Comparison of ENCODE assay signal across 13 mouse cellular contexts in the genomic region with DNA sequence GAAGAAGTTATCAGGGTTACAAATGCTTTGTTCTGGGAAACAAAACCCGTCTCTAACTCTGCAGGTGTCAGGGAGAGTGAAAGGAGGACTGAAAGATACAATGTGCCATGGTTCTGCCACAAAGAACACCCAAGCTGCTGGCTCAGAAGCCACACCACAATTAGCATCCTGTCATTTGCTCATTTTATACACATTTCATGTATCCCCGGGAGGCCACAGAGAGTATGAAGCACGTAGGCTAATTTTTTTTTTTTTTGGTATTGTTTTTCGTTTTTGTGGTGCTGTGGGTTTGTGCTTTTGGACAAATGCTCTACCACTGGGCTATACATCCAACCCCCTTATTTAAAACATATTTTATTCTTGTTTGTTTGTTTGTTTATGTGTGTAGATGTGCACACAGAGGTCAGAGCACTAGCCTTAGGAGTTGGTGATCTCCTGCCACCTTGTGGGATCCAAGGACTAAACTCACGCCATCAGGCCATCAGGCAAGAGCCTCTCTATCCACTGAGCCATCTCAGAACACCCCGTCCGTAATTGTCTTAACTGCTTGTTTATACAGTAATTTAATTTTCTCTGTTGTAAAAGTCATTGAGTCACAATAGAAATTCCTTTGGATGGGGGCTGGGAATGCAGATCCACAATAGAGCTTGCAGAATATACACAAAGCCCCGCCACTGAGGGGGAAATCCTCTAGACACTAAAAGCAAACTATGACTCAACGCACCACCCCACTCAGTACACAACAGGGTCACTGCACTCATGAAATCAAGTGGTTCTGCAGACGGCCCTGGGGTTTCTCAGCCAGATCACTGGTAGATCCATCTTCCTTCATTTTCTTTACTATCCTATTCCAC. TPM values are rescaled to one million over a fixed set of nuclear protein-coding genes. Genes with fewer than 3 reads are reported as not detected.
DNase-seq lines count a peak whose midpoint lies in the region; ATAC-seq lines count a peak whose summit lies in the region.
"Had no signal": no experiment of that assay in that cellular context is flagged by ENCODE, and none has a peak within 500 bp of the region (broad histone marks: within the 10 kb centered on the region; RNA-seq: fewer than 3 reads in every experiment).

No protein-coding gene starts in this region.

- peaks cover 36% of the 10 kb centered on the region for H3K4me1 ChIP-seq in kidney, embryonic 16.5 days (ENCODE audit: insufficient read depth, low read length)
- peaks cover 29% of the 10 kb centered on the region for H3K4me1 ChIP-seq in heart, embryonic 10.5 days
- H3K4me1 ChIP-seq: stomach, embryonic 15.5 days had no signal

- DNase-seq in kidney, postnatal 36 days, result no peak
- DNase-seq in 416B (ENCODE audit: low read depth), result peak; percentile 41
- DNase-seq in ZHBTc4 (ENCODE audit: low read depth, low spot score), result peak; percentile 30
- peak; percentile 54 for DNase-seq in lung, postnatal 36 days
- no peak for DNase-seq in cerebellum, postnatal 25 days
- no peak for DNase-seq in heart, embryonic 10.5 days (ENCODE audit: low spot score)
- no peak for DNase-seq in kidney, adult 11 months
- DNase-seq: adrenal gland, postnatal 25 days; cerebellum, adult 11-12 months had no signal

- no peak for ATAC-seq in kidney, embryonic 16.5 days (ENCODE audit: low FRiP score, low TSS enrichment)
- ATAC-seq: hindbrain, postnatal 0 days had no signal

- H3K4me2 ChIP-seq in kidney, embryonic 16.5 days (replicated peaks; ENCODE audit: low read depth, low read length), result no peak overlapping the region
- H3K4me2 ChIP-seq: liver, embryonic 11.5 days; stomach, embryonic 15.5 days had no signal

- peaks cover 4% of the 10 kb centered on the region; the same call in 1 of the 2 replicates for H3K9me3 ChIP-seq in kidney, embryonic 16.5 days (ENCODE audit: low read length)
- no peaks in the 10 kb centered on the region for H3K9me3 ChIP-seq in heart, embryonic 10.5 days
- H3K9me3 ChIP-seq: stomach, embryonic 15.5 days had no signal

- H3K4me3 ChIP-seq in kidney, embryonic 16.5 days (ENCODE audit: low read length), result no peak overlapping the region
- no peak overlapping the region for H3K4me3 ChIP-seq in heart, embryonic 10.5 days
- H3K4me3 ChIP-seq: stomach, embryonic 15.5 days had no signal

- H3K9ac ChIP-seq in kidney, embryonic 16.5 days (replicated peaks; ENCODE audit: low read length), result no peak overlapping the region
- H3K9ac ChIP-seq: stomach, embryonic 15.5 days had no signal

- WGBS in kidney, embryonic 16.5 days, result 50% methylated on average over 10 of the region's 10 CpGs
- WGBS in heart, embryonic 10.5 days, result 68% methylated on average over 10 of the region's 10 CpGs

- peak overlapping the region; percentile 52; the same call in 1 of the 2 replicates for H3K27ac ChIP-seq in kidney, embryonic 16.5 days (ENCODE audit: low read length)
- H3K27ac ChIP-seq in heart, embryonic 10.5 days, result no peak overlapping the region
- H3K27ac ChIP-seq: hindbrain, postnatal 0 days; stomach, embryonic 15.5 days had no signal

- no peaks in the 10 kb centered on the region for H3K27me3 ChIP-seq in kidney, embryonic 16.5 days (ENCODE audit: insufficient read depth, low read length)
- H3K27me3 ChIP-seq in heart, embryonic 10.5 days (ENCODE audit: insufficient read depth, poor library complexity, severe bottlenecking), result no peaks in the 10 kb centered on the region
- H3K27me3 ChIP-seq: stomach, embryonic 15.5 days had no signal

- peaks cover 3% of the 10 kb centered on the region; the same call in 1 of the 2 replicates for H3K36me3 ChIP-seq in kidney, embryonic 16.5 days (ENCODE audit: insufficient read depth, low read length)
- no peaks in the 10 kb centered on the region for H3K36me3 ChIP-seq in heart, embryonic 10.5 days
- H3K36me3 ChIP-seq: stomach, embryonic 15.5 days had no signal

RNA-seq across cellular contexts. Expression of gene Abr, which starts 33.3 kb away (rescaled TPM):
- polyA plus RNA-seq in kidney, embryonic 16.5 days (2015; fragmentation: Nextera tagmentation; extraction: Ambion mirVana), result 40.4 and 41.0 TPM in 2 replicates
- polyA plus RNA-seq in heart, embryonic 10.5 days (2016; fragmentation: Nextera tagmentation; extraction: Ambion mirVana), result 32.8 and 33.7 TPM in 2 replicates

Comparison
In these comparisons a context has a peak if more than half of its experiments do, and no peak if none do; other contexts are left out.
1. DNase-seq: peak in 416B (single experiment), ZHBTc4 (single experiment) and lung, postnatal 36 days (single experiment); none in kidney, postnatal 36 days (0 of 2), cerebellum, postnatal 25 days (0 of 2), heart, embryonic 10.5 days (single experiment) and kidney, adult 11 months (single experiment).